Mouse (Mus musculus): Measurements from ENCODE around the gene Apoc3. TPM values are rescaled to one million over a fixed set of nuclear protein-coding genes. Genes with fewer than 3 reads are reported as not detected.

The Apoc3 gene
- polyA plus RNA-seq, 1 experiment from 2014 or later, result 541 TPM

DNA sequence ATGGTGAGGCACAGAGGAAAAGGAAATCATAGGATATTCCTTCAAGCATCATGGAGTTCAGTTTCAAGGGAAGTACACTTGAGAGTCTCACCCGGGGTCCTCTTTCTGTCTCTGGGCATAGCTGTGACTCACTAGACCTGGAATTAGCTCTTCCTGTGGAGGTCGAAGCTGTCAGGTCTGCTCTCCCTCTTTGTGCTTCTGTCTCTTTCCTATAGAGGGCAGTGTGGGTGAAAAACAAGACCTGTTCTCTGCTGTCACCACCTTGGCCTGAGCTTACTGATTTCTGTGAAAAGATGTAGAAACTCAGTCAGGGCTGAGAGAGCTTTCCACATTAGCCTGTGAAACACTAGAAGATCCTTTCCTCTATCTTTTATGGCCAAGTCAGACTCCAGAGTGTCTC lies 50.2 kb downstream of the Apoc3 start:
- no peak for TF ChIP-seq EP300 (IDR thresholded peaks at IDR 0.05; ENCODE audit: low read depth)
- peak; percentile 67 for TF ChIP-seq CTCF (IDR thresholded peaks at IDR 0.05; ENCODE audit: low read depth)
- H3K27ac ChIP-seq (ENCODE audit: low read depth), result no peak overlapping the region
- DNase-seq, result no peak
- WGBS (ENCODE audit: insufficient replicate concordance), result 23% methylated on average over 2 of the region's 2 CpGs
- H3K9ac ChIP-seq (replicated peaks), result no peak overlapping the region
- H3K36me3 ChIP-seq (replicated peaks; ENCODE audit: insufficient read depth, low read length), result peaks cover 13% of the 10 kb centered on the region; the same call in 1 of the 2 replicates
- H3K27me3 ChIP-seq (ENCODE audit: insufficient read depth, low read length), result no peaks in the 10 kb centered on the region
- no peaks in the 10 kb centered on the region for H3K9me3 ChIP-seq (ENCODE audit: low read length)
- H3K4me2 ChIP-seq (ENCODE audit: low read depth, low read length), result no peak overlapping the region
- H3K4me3 ChIP-seq (ENCODE audit: low read depth, low read length), result no peak overlapping the region
- H3K4me1 ChIP-seq (ENCODE audit: insufficient read depth), result no peaks in the 10 kb centered on the region
- ATAC-seq, result peak; percentile 61

DNA sequence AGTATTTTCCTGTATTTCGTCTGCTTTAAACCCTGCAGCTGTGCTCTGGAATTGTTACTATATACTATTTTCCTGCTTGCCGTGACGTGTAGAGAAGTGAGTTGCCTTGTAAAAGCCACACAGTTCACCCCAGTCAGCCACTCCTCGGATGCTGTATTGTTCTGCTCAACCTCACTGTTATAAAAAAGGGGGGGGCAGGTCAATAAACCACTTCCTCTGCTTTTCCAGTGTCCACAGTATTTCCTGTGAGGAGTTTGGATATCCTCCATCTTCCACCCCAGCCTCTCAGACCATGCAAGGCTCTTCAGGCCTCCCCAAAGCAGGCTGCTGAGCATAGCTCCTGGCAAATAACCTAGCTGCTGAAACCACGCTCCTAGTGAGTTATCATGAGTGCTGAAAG lies 50.9 kb downstream of the Apoc3 start:
- Histone ChIP-seq H3K27ac (ENCODE audit: low read depth) (peak overlapping the region; percentile 34; the same call in 1 of the 2 replicates), H3K4me3 (ENCODE audit: low read depth, low read length) (no peak overlapping the region), H3K9me3 (ENCODE audit: low read length) (no peaks in the 10 kb centered on the region), H3K9ac (replicated peaks) (no peak overlapping the region), H3K4me1 (ENCODE audit: insufficient read depth) (no peaks in the 10 kb centered on the region), H3K27me3 (ENCODE audit: insufficient read depth, low read length) (no peaks in the 10 kb centered on the region), H3K36me3 (replicated peaks; ENCODE audit: insufficient read depth, low read length) (peaks cover 13% of the 10 kb centered on the region; the same call in 1 of the 2 replicates), H3K4me2 (ENCODE audit: low read depth, low read length) (no peak overlapping the region)
- ATAC-seq (peak; percentile 33; the same call in 1 of the 2 replicates), DNase-seq (no peak)
- 63% methylated on average over 5 of the region's 5 CpGs for WGBS (ENCODE audit: insufficient replicate concordance)
- no peak for TF ChIP-seq EP300 (IDR thresholded peaks at IDR 0.05; ENCODE audit: low read depth)
- no peak for TF ChIP-seq CTCF (IDR thresholded peaks at IDR 0.05; ENCODE audit: low read depth)

Other genes with a start within 250 kb of the Apoc3 start
- 35.8 and 42.6 TPM in 2 replicates for gene Pafah1b2, start 222.9 kb downstream of the Apoc3 start, polyA plus RNA-seq (2015; fragmentation: Nextera tagmentation; extraction: Ambion mirVana)
- 5.0 TPM in 2 replicates for gene Sik3, start 222.8 kb downstream of the Apoc3 start, polyA plus RNA-seq (2015; fragmentation: Nextera tagmentation; extraction: Ambion mirVana)
- gene Apoa1, start 7.1 kb downstream of the Apoc3 start, polyA plus RNA-seq (2015; fragmentation: Nextera tagmentation; extraction: Ambion mirVana), result 27,203 and 27,647 TPM in 2 replicates
- 256 and 423 TPM in 2 replicates for gene Apoa4, start 5.1 kb upstream of the Apoc3 start, polyA plus RNA-seq (2015; fragmentation: Nextera tagmentation; extraction: Ambion mirVana)
- 771 and 869 TPM in 2 replicates for gene Apoa5, start 33.0 kb upstream of the Apoc3 start, polyA plus RNA-seq (2015; fragmentation: Nextera tagmentation; extraction: Ambion mirVana)
- gene Zpr1, start 37.4 kb upstream of the Apoc3 start, polyA plus RNA-seq (2015; fragmentation: Nextera tagmentation; extraction: Ambion mirVana), result 20.6 and 21.8 TPM in 2 replicates
- 4.0 TPM in 2 replicates for gene Bud13, start 47.4 kb upstream of the Apoc3 start, polyA plus RNA-seq (2015; fragmentation: Nextera tagmentation; extraction: Ambion mirVana)
- not detected in 2 replicates for gene 4931429L15Rik, start 84.3 kb upstream of the Apoc3 start, polyA plus RNA-seq (2015; fragmentation: Nextera tagmentation; extraction: Ambion mirVana)